Mouse (Mus musculus): Measurements from ENCODE around the gene Slc22a12.

Slc22a12 gene

GRCm38 (mm10) chr19:6494504-6495170 is 48.2 kb downstream of the Slc22a12 start:
- DNase-seq (ENCODE audit: extremely low spot score, low read depth, low spot score): no peak

GRCm38 (mm10) chr19:6494032-6494431 is 48.8 kb downstream of the Slc22a12 start:
- DNase-seq (ENCODE audit: extremely low spot score, low read depth, low spot score): no peak

GRCm38 (mm10) chr19:6493219-6493618 is 49.6 kb downstream of the Slc22a12 start:
- DNase-seq (ENCODE audit: extremely low spot score, low read depth, low spot score): no peak

- DNase-seq (ENCODE audit: extremely low spot score, low read depth, low spot score): no peak
Observed at GRCm38 (mm10) chr19:6492124-6492523, 50.7 kb downstream of the Slc22a12 start.

GRCm38 (mm10) chr19:6491538-6491937 is 51.3 kb downstream of the Slc22a12 start:
- no peak for DNase-seq (ENCODE audit: extremely low spot score, low read depth, low spot score)

GRCm38 (mm10) chr19:6489030-6489429 is 53.8 kb downstream of the Slc22a12 start:
- peak; percentile 76 for DNase-seq (ENCODE audit: extremely low spot score, low read depth, low spot score)
